Mouse (Mus musculus) cerebellum, adult 9-10 months (tissue): ENCODE data around the gene Serpina1d.
"Not testable (repeated sequence)": the region's sequence is repeated elsewhere in the genome, so short reads cannot be mapped to it uniquely, and the experiment has no call there.

Experiments
- DNase-seq: peaks from one replicate; pipeline ENCODE4 v3.0.0; 2022

Gene Serpina1d

DNA sequence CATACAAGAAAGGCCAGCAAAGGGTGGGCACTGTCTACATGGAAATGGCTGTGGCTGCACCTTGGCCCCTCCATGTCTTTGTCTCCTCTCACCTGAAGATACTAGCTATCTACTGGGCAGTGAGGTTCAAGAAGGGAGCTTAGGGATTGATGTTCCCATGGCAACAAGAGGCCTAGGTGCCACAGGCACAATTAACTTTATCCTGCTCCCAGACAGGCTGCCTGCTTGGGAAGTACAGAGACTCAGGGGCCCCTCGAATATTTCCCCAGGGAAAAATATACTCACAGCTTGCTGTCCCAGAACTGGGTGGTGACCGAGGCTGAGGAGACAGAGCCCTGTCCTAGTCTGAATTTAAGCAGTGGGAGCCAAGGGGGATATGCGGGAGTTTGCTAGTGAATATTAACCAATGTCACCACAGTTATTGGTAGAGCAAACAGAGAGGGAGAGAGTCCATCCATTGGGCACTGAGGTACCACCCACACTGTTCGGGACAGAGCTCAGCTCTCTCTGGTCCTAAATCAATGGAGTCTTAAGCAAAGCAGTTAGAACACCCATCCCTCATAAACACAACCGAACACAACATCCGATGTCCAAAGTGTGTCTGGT is at the start of gene Serpina1d:
TSS of gene Serpina1d (minus strand) at position 347 of the 606 bp plus-strand sequence.
- DNase-seq: not testable (repeated sequence)

DNA sequence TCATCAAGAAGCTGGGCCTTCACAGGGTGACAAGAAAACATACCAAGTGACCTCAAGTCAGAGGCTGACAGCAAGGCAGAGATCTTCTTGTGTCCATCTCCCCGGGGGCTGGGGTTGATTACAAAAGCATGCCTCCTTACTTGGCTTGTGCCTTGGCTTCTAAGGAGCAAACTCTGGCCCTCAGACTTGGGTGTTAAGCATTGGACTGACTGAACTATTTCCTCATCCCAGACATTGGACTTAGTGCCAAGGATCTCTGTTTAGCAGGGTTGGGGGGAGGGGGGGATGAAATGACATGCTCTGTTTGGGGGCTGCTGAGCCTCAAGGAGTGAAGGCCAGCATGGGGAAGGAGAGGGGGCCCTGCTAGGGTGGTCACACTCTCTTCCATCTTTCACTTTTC is 2.8 kb downstream of the Serpina1d start:
- DNase-seq: not testable (repeated sequence)

- DNase-seq: not testable (repeated sequence)
Measured at GRCm38 (mm10) chr12:103763083-103763482, 10.3 kb downstream of the Serpina1d start.

- not testable (repeated sequence) for DNase-seq
Measured at GRCm38 (mm10) chr12:103760316-103760715, 13.1 kb downstream of the Serpina1d start.

GRCm38 (mm10) chr12:103745957-103746356 is 27.4 kb downstream of the Serpina1d start:
- not testable (repeated sequence) for DNase-seq

- DNase-seq: not testable (repeated sequence)
Measured at GRCm38 (mm10) chr12:103737791-103738580, 35.4 kb downstream of the Serpina1d start.

GRCm38 (mm10) chr12:103735566-103735965 is 37.8 kb downstream of the Serpina1d start:
- DNase-seq: not testable (repeated sequence)

DNA sequence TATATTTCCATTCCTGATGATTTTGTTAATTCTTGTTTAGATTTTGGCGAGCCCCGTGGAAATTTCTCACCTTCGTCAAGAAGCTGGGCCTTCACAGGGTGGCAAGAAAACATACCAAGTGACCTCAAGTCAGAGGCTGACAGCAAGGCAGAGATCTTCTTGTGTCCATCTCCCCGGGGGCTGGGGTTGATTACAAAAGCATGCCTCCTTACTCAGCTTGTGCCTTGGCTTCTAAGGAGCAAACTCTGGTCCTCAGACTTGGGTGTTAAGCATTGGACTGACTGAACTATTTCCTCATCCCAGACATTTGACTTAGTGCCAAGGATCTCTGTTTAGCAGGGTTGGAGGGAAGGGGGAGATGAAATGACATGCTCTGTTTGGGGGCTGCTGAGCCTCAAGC is 38.3 kb downstream of the Serpina1d start:
- DNase-seq: not testable (repeated sequence)
